Mouse (Mus musculus): ENCODE results near the gene Plekha6.
A peak's percentile ranks its signal among the peaks of the same experiment; 100 is the strongest.

The Plekha6 gene

GRCm38 (mm10) chr1:133215360-133215700 lies 51.3 kb downstream of the Plekha6 start:
- no peak for DNase-seq (ENCODE audit: low spot score)

- DNase-seq (ENCODE audit: low spot score), result no peak
Observed at GRCm38 (mm10) chr1:133215753-133216152, 51.7 kb downstream of the Plekha6 start.

- no peak for DNase-seq (ENCODE audit: low spot score)
Observed at GRCm38 (mm10) chr1:133217031-133217430, 53.0 kb downstream of the Plekha6 start.

GRCm38 (mm10) chr1:133219106-133219505 lies 55.1 kb downstream of the Plekha6 start:
- no peak for DNase-seq (ENCODE audit: low spot score)

DNA sequence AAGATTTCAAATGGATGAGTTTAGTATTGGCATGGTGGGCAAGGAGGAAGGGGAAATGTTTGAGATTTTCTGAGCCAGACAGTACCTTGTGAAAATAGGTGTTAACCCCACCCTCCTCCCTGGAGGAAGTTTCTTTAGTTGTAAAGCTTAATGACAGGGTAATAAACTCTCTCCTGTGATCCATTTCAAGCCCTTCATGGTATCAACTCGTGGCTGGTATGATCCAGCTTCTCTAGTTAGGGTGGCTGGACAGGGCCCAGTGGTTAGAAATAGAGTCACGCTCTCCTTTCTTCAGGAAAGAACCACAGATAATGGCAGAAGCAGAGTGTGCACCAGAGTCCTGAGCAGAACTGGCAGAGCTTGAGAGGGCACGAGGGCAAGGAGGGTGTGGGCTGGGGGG lies 57.4 kb downstream of the Plekha6 start:
- no peak for DNase-seq (ENCODE audit: low spot score)

GRCm38 (mm10) chr1:133222445-133222995 lies 58.5 kb downstream of the Plekha6 start:
- DNase-seq (ENCODE audit: low spot score), result peak; percentile 74

DNA sequence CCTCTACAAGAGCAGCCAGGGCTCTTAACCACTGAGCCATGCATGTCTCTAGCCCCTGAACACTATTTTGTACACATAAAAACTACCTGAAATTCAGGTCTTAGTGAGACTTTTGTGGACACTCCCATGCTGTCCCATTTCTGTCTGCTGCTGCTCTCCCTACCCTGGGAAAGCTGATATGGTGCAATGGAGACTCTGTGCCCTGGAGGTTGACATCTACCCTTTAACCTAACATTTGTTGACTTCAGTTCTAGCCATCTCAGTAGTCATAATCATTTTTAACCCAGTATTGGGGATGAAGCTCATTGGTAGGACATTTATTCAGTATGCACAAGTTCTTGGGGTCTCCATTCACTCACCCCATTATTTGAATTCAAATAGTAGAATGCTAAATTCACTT lies 60.7 kb downstream of the Plekha6 start:
- DNase-seq (ENCODE audit: low spot score), result peak; percentile 24

- no peak for DNase-seq (ENCODE audit: low spot score)
Observed at GRCm38 (mm10) chr1:133225137-133225536, 61.1 kb downstream of the Plekha6 start.

- DNase-seq (ENCODE audit: low spot score), result no peak
Observed at GRCm38 (mm10) chr1:133225561-133225960, 61.6 kb downstream of the Plekha6 start.

- peak; percentile 21 for DNase-seq (ENCODE audit: low spot score)
Observed at GRCm38 (mm10) chr1:133225963-133226660, 62.1 kb downstream of the Plekha6 start.

GRCm38 (mm10) chr1:133226928-133227327 lies 62.9 kb downstream of the Plekha6 start:
- DNase-seq (ENCODE audit: low spot score), result peak; percentile 69

DNA sequence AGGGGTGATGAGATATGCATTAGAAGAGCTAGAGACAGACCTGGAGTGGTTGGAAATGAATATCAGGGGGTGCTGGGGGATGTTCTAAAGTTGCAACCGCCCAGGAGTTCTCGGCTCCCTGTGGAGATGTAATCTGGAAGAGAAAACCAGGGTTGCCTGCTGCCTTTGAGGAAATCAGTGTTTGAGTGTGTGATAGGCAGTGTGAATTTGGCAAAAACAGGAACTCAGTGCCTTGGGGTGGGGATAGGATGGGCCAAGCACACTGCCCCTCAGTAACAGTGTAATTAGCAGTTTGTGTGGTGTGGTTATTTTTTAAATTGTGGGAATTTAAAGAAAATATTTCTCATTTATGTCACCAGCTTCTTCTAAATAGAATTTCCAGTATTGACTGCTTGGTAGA lies 63.4 kb downstream of the Plekha6 start:
- no peak for DNase-seq (ENCODE audit: low spot score)

- no peak for DNase-seq (ENCODE audit: low spot score)
Observed at GRCm38 (mm10) chr1:133228809-133229487, 64.9 kb downstream of the Plekha6 start.

GRCm38 (mm10) chr1:133231523-133232193 lies 67.6 kb downstream of the Plekha6 start:
- DNase-seq (ENCODE audit: low spot score), result no peak

- no peak for DNase-seq (ENCODE audit: low spot score)
Observed at GRCm38 (mm10) chr1:133235909-133236308, 71.9 kb downstream of the Plekha6 start.

DNA sequence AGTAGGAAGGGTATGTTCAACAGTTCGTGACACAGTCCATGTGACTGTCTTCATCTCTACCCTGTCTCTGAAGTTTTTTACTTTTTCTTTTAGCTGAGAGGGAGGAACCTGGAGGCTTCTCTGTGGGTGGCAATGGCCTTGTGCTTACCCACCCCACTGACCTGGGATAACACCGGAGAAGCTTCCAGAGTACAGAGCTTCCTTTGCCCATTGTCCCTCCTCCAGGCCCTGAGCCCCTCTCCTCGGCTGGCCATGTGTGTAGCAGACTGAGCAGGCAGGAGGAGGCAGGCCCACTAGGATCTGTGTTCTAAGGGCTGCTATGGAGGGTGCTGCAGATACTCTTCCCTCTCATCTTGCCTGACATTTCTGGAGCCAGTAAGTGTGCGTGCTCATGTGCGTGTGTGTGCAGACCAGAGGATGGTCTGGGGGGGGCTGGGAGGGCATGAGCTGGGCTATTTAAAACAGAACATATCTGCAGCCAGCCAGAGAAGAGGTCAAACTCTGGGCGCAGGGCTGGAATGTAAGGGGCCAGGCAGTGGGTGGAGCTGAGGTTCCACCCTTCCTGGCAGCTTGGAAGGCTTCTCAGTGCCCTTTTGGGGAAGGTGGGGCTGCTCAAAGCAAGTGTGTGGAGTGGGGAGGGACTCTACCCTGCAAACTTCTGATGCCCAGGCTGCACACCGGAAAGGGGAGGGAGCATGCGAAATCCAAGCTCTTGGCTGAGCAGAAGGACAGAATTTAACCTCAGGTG lies 72.9 kb downstream of the Plekha6 start:
- peak; percentile 26 for DNase-seq (ENCODE audit: low spot score)

GRCm38 (mm10) chr1:133237670-133238069 lies 73.7 kb downstream of the Plekha6 start:
- no peak for DNase-seq (ENCODE audit: low spot score)

GRCm38 (mm10) chr1:133239121-133239812 lies 75.3 kb downstream of the Plekha6 start:
- peak; percentile 45 for DNase-seq (ENCODE audit: low spot score)

DNA sequence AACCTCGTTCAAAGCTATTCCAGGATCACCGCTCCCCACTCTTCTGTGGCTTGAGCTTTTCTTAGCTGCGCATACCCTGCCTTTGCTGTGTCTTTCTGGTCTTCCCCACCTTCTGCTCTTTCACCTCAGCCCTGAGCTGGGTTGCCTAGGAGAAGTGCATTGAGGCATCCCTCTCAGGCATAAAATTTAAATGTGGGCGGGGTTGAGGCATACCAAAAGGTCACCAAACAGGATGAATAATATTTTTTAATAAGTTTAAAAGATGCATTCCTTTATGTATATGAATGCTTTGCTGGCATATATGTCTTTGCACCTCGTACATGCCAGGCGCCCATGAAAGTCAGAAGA lies 75.8 kb downstream of the Plekha6 start:
- no peak for DNase-seq (ENCODE audit: low spot score)

DNA sequence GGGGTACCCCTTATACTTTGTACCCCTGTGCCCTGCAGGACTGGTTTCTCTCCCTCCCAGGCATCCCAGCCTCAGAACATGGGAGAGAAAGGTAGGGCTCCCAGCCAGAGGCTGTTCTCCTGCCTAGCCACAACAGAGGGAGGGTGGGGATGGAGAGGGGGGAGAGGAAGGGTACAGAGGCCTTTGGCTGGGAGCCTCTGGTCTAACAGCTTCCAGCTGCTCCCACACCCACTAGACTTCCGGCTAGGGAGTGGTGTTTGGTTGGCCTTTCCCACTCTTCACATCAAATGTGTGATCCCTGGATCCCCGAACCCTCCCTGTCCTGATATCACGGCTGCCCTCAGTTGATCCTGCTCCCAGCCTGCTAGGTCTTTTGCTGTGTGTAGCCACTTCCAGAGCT lies 76.9 kb downstream of the Plekha6 start:
- peak; percentile 32 for DNase-seq (ENCODE audit: low spot score)

DNA sequence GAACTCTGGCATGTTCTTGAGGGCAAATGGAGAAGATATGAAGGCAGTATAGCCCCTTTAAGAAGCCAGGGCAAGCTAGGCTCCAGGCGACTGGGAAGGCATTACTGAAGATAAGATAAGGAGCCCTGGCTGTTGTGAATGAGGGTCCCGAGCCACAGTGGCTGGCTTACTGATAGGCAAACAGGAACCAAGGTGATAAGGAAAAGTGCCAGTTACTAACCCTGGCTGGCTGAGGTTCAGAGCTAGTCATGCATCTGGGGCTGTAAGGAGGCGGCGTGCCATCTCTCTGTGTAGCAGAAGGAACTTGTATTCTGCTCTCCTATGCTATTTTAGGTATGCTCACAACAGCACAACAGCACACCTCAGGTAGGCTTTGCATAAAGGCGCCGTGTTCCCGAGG lies 80.7 kb downstream of the Plekha6 start:
- DNase-seq (ENCODE audit: low spot score), result no peak

Measured in adipocyte (in vitro differentiated cells).